Comparison of ENCODE assay signal across 18 mouse cellular contexts in the genomic region with DNA sequence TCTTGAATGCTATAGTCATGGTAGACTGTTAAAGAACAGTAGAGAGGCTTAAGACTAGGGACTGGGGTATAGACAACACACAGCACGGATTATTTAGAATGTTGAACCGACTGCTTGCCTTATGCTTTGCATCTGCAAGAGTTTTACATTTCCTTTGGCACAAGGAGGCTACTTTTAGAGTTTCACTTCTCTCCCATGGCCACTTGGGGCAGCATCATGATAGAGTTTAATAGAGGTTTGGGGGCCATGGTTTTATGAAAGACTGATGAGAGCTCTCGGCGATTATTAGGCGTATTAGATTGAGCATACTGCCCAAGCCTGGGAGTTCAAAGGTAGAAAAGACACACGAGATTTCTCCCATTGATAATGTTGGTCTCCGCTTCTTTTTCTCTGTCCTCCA. TPM values are rescaled to one million over a fixed set of nuclear protein-coding genes. Genes with fewer than 3 reads are reported as not detected.
A peak's percentile ranks its signal among the peaks of the same experiment; 100 is the strongest.
DNase-seq lines count a peak whose midpoint lies in the region; ATAC-seq and TF ChIP-seq lines count a peak whose summit lies in the region.
"Had no signal": no experiment of that assay in that cellular context is flagged by ENCODE, and none has a peak within 500 bp of the region (broad histone marks: within the 10 kb centered on the region; RNA-seq: fewer than 3 reads in every experiment).

No protein-coding gene starts in this region.

- no peak overlapping the region for H3K4me3 ChIP-seq in layer of hippocampus, adult 2 months
- no peak overlapping the region for H3K4me3 ChIP-seq in CH12.LX (replicated peaks in 1 of 3; ENCODE audit: low read depth in 2 of 3, low read length in 2 of 3, poor library complexity in 1 of 3)
- H3K4me3 ChIP-seq in neural tube, embryonic 15.5 days (replicated peaks) = no peak overlapping the region
- H3K4me3 ChIP-seq: heart, embryonic 10.5 days; midbrain, embryonic 15.5 days; neural tube, embryonic 13.5 days had no signal

- DNase-seq in embryo, embryonic 10 days (ENCODE audit: low spot score) = peak; percentile 28
- no peak for DNase-seq in embryo, embryonic 9.5 days (ENCODE audit: extremely low spot score)
- no peak for DNase-seq in layer of hippocampus, adult 2 months (ENCODE audit: low spot score in 2 of 2)
- no peak for DNase-seq in layer of hippocampus, postnatal 14 days (ENCODE audit: low spot score in 2 of 2)
- no peak for DNase-seq in CH12.LX (ENCODE audit: extremely low read depth)
- no peak for DNase-seq in frontal cortex, postnatal 36 days (ENCODE audit: low spot score in 2 of 2)
- DNase-seq: cerebellum, adult 18-20 months; heart, postnatal 36 days; kidney, adult 11 months; liver; right cerebral cortex, adult 18-20 months had no signal

- no peaks in the 10 kb centered on the region for H3K27me3 ChIP-seq in CH12.LX (replicated peaks)
- H3K27me3 ChIP-seq in neural tube, embryonic 15.5 days (replicated peaks) = no peaks in the 10 kb centered on the region
- H3K27me3 ChIP-seq: midbrain, embryonic 15.5 days had no signal

- H3K4me2 ChIP-seq in CH12.LX (ENCODE audit: insufficient read depth, low read depth, poor library complexity, severe bottlenecking) = no peak overlapping the region
- no peak overlapping the region for H3K4me2 ChIP-seq in neural tube, embryonic 15.5 days
- H3K4me2 ChIP-seq: midbrain, embryonic 15.5 days; neural tube, embryonic 13.5 days had no signal

- no peak; the same call in 1 of the 2 replicates for TF ChIP-seq RAD21 in CH12.LX (IDR thresholded peaks at IDR 0.05; ENCODE audit: low read depth, low read length)

- in situ Hi-C loops in CH12.LX (cut with MboI; ENCODE audit: low pct_ligation_motif_present, low pct_unique_long_range_greater_than_20kb, low sequenced_read_pairs) = no loop called here

- no peak overlapping the region for H3K27ac ChIP-seq in layer of hippocampus, adult 2 months
- H3K27ac ChIP-seq in CH12.LX (ENCODE audit: insufficient read depth, low read depth) = no peak overlapping the region
- H3K27ac ChIP-seq in neural tube, embryonic 15.5 days (replicated peaks) = no peak overlapping the region
- H3K27ac ChIP-seq: heart, embryonic 10.5 days; midbrain, embryonic 15.5 days; neural tube, embryonic 13.5 days had no signal

- TF ChIP-seq CTCF in layer of hippocampus, adult 2 months (conservative IDR thresholded peaks at IDR 0.05) = peak; percentile 70
- TF ChIP-seq CTCF in CH12.LX (conservative IDR thresholded peaks at IDR 0.05 in 1 of 2, IDR thresholded peaks at IDR 0.05 in 1 of 2; ENCODE audit: low read depth in 2 of 2, low read length in 2 of 2) = peak; percentile 23 to 37; a peak in 2 of 4 replicates

- H3K9me3 ChIP-seq in CH12.LX (replicated peaks; ENCODE audit: low read length) = peaks cover 8% of the 10 kb centered on the region
- H3K9me3 ChIP-seq in neural tube, embryonic 15.5 days (replicated peaks) = no peaks in the 10 kb centered on the region
- H3K9me3 ChIP-seq: heart, embryonic 10.5 days; midbrain, embryonic 15.5 days; neural tube, embryonic 13.5 days had no signal

- TF ChIP-seq EP300 in CH12.LX (IDR thresholded peaks at IDR 0.05; ENCODE audit: low read length) = no peak

- dilution Hi-C loops in CH12.LX (cut with MboI; ENCODE audit: extremely low pct_ligation_motif_present, extremely low pct_unique_long_range_greater_than_20kb, low sequenced_read_pairs) = no loop called here

- no peaks in the 10 kb centered on the region for H3K79me2 ChIP-seq in CH12.LX (replicated peaks; ENCODE audit: control insufficient read depth, extremely low read depth, insufficient read depth, poor library complexity, severe bottlenecking)

- H3K36me3 ChIP-seq in CH12.LX (replicated peaks in 1 of 2; ENCODE audit: control insufficient read depth in 1 of 2, insufficient read depth in 1 of 2, low read length in 1 of 2) = no peaks in the 10 kb centered on the region
- H3K36me3 ChIP-seq in neural tube, embryonic 15.5 days = no peaks in the 10 kb centered on the region
- H3K36me3 ChIP-seq: heart, embryonic 10.5 days; midbrain, embryonic 15.5 days; neural tube, embryonic 13.5 days had no signal

- ATAC-seq in granulocyte monocyte progenitor cell, adult 5-6 weeks (replicated peaks; ENCODE audit: poor library complexity, severe bottlenecking) = 0 out of 2 replicates have a peak, but pooled peaks have one; percentile 40
- no peak for ATAC-seq in neural tube, embryonic 15.5 days (ENCODE audit: low FRiP score)
- ATAC-seq: midbrain, embryonic 15.5 days had no signal

- no peak overlapping the region for H3K9ac ChIP-seq in CH12.LX (ENCODE audit: insufficient read depth, low read depth)
- H3K9ac ChIP-seq in neural tube, embryonic 15.5 days (replicated peaks) = no peak overlapping the region
- H3K9ac ChIP-seq: midbrain, embryonic 15.5 days; neural tube, embryonic 13.5 days had no signal

- 71% methylated on average over 7 of the region's 7 CpGs for WGBS in neural tube, embryonic 15.5 days

- no peak for TF ChIP-seq POLR2A in CH12.LX (IDR thresholded peaks at IDR 0.05; ENCODE audit: low read depth, low read length)

- H3K4me1 ChIP-seq in CH12.LX (ENCODE audit: control insufficient read depth in 1 of 2, insufficient read depth in 2 of 2) = peaks cover 0 to 4% of the 10 kb centered on the region in 2 experiments; a peak in 1 of 4 replicates
- no peaks in the 10 kb centered on the region for H3K4me1 ChIP-seq in neural tube, embryonic 15.5 days
- H3K4me1 ChIP-seq: heart, embryonic 10.5 days; midbrain, embryonic 15.5 days; neural tube, embryonic 13.5 days had no signal

TF ChIP-seq in CH12.LX, 34 proteins besides CTCF, POLR2A, EP300 and RAD21:
- TF ChIP-seq SIN3A (IDR thresholded peaks at IDR 0.05; ENCODE audit: low read length) (no peak), HCFC1 (IDR thresholded peaks at IDR 0.05; ENCODE audit: low read depth, low read length) (no peak), ETS1 (conservative IDR thresholded peaks at IDR 0.05; ENCODE audit: low read depth, low read length) (no peak), KAT2A (IDR thresholded peaks at IDR 0.05; ENCODE audit: insufficient replicate concordance, low read length) (no peak), TCF12 (IDR thresholded peaks at IDR 0.05; ENCODE audit: low read depth, low read length) (no peak), MAZ (IDR thresholded peaks at IDR 0.05; ENCODE audit: low read depth, low read length) (no peak), MYC (IDR thresholded peaks at IDR 0.05; ENCODE audit: low read depth, low read length) (no peak), CHD2 (IDR thresholded peaks at IDR 0.05; ENCODE audit: low read length) (no peak), RCOR1 (conservative IDR thresholded peaks at IDR 0.05; ENCODE audit: low read depth, low read length) (no peak), MXI1 (IDR thresholded peaks at IDR 0.05; ENCODE audit: low read depth, low read length) (no peak), JUND (conservative IDR thresholded peaks at IDR 0.05; ENCODE audit: low read depth, low read length) (no peak), TBP (conservative IDR thresholded peaks at IDR 0.05; ENCODE audit: low read depth, low read length) (no peak), JUN (IDR thresholded peaks at IDR 0.05; ENCODE audit: insufficient read depth, low read depth, low read length) (no peak)
TF ChIP-seq in CH12.LX: peak in this region for 0.

RNA-seq across cellular contexts. Expression of a gene that starts 37.0 kb away (rescaled TPM):
- total RNA-seq in layer of hippocampus, adult 2 months (2021) = 1 to 10 TPM in 1 of 2 experiments, under 1 TPM in 1; 0.82 to 1.0 TPM
- total RNA-seq in layer of hippocampus, postnatal 14 days (2021) = 1 to 10 TPM in 1 of 2 experiments, under 1 TPM in 1; 0.93 to 1.1 TPM
- total RNA-seq in CH12.LX (2012; rRNA removed) (not detected in 2 replicates), CH12.LX (2014; rRNA removed) (not detected in 2 replicates)
- not detected in 2 replicates for polyA plus RNA-seq in CH12.LX (2012; ENCODE audit: insufficient read length, low read depth)
- total RNA-seq in granulocyte monocyte progenitor cell, adult 5-6 weeks (2014; fragmentation: Nextera tagmentation) = 0.83 TPM in 1 of 2 replicates, not detected in the other
- not detected in 2 replicates for total RNA-seq in granulocyte monocyte progenitor cell, adult 5-6 weeks (2017)
- polyA plus RNA-seq in neural tube, embryonic 15.5 days (2015; fragmentation: Nextera tagmentation; extraction: Ambion mirVana) = 4.3 and 7.4 TPM in 2 replicates
- total RNA-seq: MEL had no signal
- polyA plus RNA-seq: spleen, adult 2 months had no signal
